Mouse (Mus musculus) liver, embryonic 15.5 days (tissue): ENCODE data around the gene Oaz2. TPM values are rescaled to one million over a fixed set of nuclear protein-coding genes. Genes with fewer than 3 reads are reported as not detected.
"Not testable (repeated sequence)": the region's sequence is repeated elsewhere in the genome, so short reads cannot be mapped to it uniquely, and the experiment has no call there.

Experiments
- ATAC-seq: fragments of 200-750 bp; cut with Nextera tagmentation; 2 replicates; pipeline ENCODE4 v1.8.0; 2017; ENCODE audit warnings: moderate number of reproducible peaks, mild to moderate bottlenecking, moderate library complexity; ENCODE audit not compliant: insufficient read depth
- H3K27ac ChIP-seq: fragments of 300-500 bp; sonication (generic); replicated peaks from 2 replicates; pipeline ENCODE4 v1.5.1; 2015; ENCODE audit warnings: mild to moderate bottlenecking, inconsistent platforms
- H3K27me3 ChIP-seq: fragments of 300-500 bp; sonication (generic); 2 replicates; pipeline ENCODE4 v1.6.1; 2015; ENCODE audit warnings: mild to moderate bottlenecking, inconsistent platforms
- H3K36me3 ChIP-seq: fragments of 300-500 bp; sonication (generic); replicated peaks from 2 replicates; pipeline ENCODE4 v1.6.1; 2015; ENCODE audit warnings: moderate library complexity, mild to moderate bottlenecking, inconsistent platforms
- H3K4me1 ChIP-seq: fragments of 300-500 bp; sonication (generic); replicated peaks from 2 replicates; pipeline ENCODE4 v1.6.1; 2015; ENCODE audit warnings: inconsistent platforms
- H3K4me2 ChIP-seq: fragments of 300-500 bp; sonication (generic); 2 replicates; pipeline ENCODE4 v1.6.1; 2015; ENCODE audit warnings: moderate library complexity, mild to moderate bottlenecking, inconsistent platforms
- H3K4me3 ChIP-seq: fragments of 300-500 bp; sonication (generic); replicated peaks from 2 replicates; pipeline ENCODE4 v1.5.1; 2015; ENCODE audit warnings: mild to moderate bottlenecking, inconsistent platforms
- H3K9ac ChIP-seq: fragments of 300-500 bp; sonication (generic); 2 replicates; pipeline ENCODE4 v1.6.1; 2015; ENCODE audit warnings: moderate library complexity, mild to moderate bottlenecking, inconsistent platforms
- H3K9me3 ChIP-seq: fragments of 300-500 bp; sonication (generic); replicated peaks from 2 replicates; pipeline ENCODE4 v1.6.1; 2016; ENCODE audit warnings: inconsistent platforms
- WGBS: fragments of 180-500 bp; shearing (Covaris S2); methylation state at CpG from one replicate; pipeline ENCODE4 v1.1.7; 2015; ENCODE audit warnings: mixed read lengths; ENCODE audit not compliant: insufficient replicate concordance; 5-methylcytosine and 5-hydroxymethylcytosine counted together
- polyA plus RNA-seq: library from polyadenylated mRNA; unstranded; fragments of >200 nt; fragmentation: Nextera tagmentation; extraction: Ambion mirVana; gene quantifications from 2 replicates; pipeline ENCODE4 v1.2.1, GENCODE M21; 2015

The Oaz2 gene
- polyA plus RNA-seq, 1 experiment from 2014 or later, result 51.7 TPM

GRCm38 (mm10) chr9:65635766-65636165, 32.0 kb upstream of the Oaz2 start:
- Histone ChIP-seq H3K36me3 (no peaks in the 10 kb centered on the region), H3K4me2 (no peak overlapping the region), H3K27me3 (peaks cover 40% of the 10 kb centered on the region), H3K9ac (no peak overlapping the region), H3K4me1 (no peaks in the 10 kb centered on the region), H3K9me3 (no peaks in the 10 kb centered on the region), H3K27ac (no peak overlapping the region), H3K4me3 (no peak overlapping the region)
- ATAC-seq, result no peak
- 53% methylated on average over 1 of the region's 1 CpGs for WGBS

DNA sequence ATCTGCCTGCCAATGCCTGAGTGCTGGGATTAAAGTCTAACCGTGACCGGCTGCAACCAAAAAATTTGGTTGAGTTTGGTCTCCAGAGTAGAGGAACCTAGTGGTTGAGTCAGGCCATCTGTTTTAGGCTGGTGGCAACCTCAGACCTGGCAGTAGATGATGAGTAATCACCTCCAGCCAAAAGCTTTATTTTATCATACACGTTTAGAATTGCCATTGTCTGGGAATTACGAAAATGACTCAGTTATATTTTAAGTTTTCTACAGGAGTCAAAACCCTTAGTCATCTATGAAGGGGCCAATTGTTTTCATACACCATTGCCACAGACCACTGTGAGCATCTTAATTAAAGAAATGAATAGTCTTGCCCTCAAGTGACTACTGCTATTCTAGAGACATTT, 30.9 kb upstream of the Oaz2 start:
- no peaks in the 10 kb centered on the region for H3K36me3 ChIP-seq
- no peaks in the 10 kb centered on the region for H3K4me1 ChIP-seq
- no peak overlapping the region for H3K4me2 ChIP-seq
- no peak overlapping the region for H3K4me3 ChIP-seq
- 62% methylated on average over 4 of the region's 4 CpGs for WGBS
- no peaks in the 10 kb centered on the region for H3K9me3 ChIP-seq
- H3K27me3 ChIP-seq, result peaks cover 36% of the 10 kb centered on the region
- H3K27ac ChIP-seq, result no peak overlapping the region
- H3K9ac ChIP-seq, result no peak overlapping the region
- no peak for ATAC-seq

GRCm38 (mm10) chr9:65639065-65639464, 28.7 kb upstream of the Oaz2 start:
- WGBS, result 60% methylated on average over 5 of the region's 5 CpGs
- H3K9me3 ChIP-seq, result no peaks in the 10 kb centered on the region
- H3K27me3 ChIP-seq, result peaks cover 16% of the 10 kb centered on the region; the same call in 1 of the 2 replicates
- H3K4me3 ChIP-seq, result no peak overlapping the region
- H3K4me2 ChIP-seq, result no peak overlapping the region
- no peak overlapping the region for H3K9ac ChIP-seq
- no peaks in the 10 kb centered on the region for H3K36me3 ChIP-seq
- no peak overlapping the region for H3K27ac ChIP-seq
- no peaks in the 10 kb centered on the region for H3K4me1 ChIP-seq
- ATAC-seq, result no peak

DNA sequence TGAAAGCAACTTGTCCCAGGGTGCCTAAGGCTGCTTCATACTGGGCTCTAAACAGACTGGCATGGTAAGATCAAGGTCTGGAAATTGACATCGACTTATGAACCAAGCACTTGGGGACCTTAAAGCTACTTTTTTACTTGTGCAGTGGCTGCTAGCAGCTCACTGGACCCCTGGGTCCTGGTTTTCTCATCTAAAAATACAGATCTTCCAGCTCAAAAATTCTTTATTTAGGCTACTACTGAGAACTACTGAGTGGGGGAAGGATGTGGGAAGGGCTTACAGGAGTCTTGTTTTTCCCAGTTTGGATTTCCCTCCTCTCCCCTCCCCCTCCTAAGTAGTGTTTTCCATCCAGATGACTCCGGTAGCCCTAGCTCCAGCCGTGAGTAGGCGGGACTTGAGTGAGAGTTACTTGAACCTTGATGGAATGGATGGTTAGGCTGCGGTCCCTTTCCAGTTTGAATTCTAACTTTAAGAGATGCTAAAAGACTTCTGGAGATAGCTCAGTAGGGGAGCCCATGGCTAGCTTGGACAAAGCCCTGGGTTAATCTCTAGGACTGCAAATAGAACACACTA, 26.9 kb upstream of the Oaz2 start:
- ATAC-seq, result no peak
- WGBS, result 29% methylated on average over 5 of the region's 5 CpGs
- no peak overlapping the region for H3K27ac ChIP-seq
- peaks cover 13% of the 10 kb centered on the region; the same call in 1 of the 2 replicates for H3K27me3 ChIP-seq
- no peaks in the 10 kb centered on the region for H3K36me3 ChIP-seq
- H3K4me3 ChIP-seq, result no peak overlapping the region
- no peak overlapping the region for H3K9ac ChIP-seq
- H3K4me1 ChIP-seq, result no peaks in the 10 kb centered on the region
- H3K4me2 ChIP-seq, result no peak overlapping the region
- H3K9me3 ChIP-seq, result no peaks in the 10 kb centered on the region

- H3K4me1 ChIP-seq, result no peaks in the 10 kb centered on the region
- no peak overlapping the region for H3K4me3 ChIP-seq
- no peaks in the 10 kb centered on the region for H3K36me3 ChIP-seq
- no peak overlapping the region for H3K27ac ChIP-seq
- peaks cover 13% of the 10 kb centered on the region; the same call in 1 of the 2 replicates for H3K27me3 ChIP-seq
- H3K9me3 ChIP-seq, result no peaks in the 10 kb centered on the region
- no peak for ATAC-seq
- H3K4me2 ChIP-seq, result no peak overlapping the region
- whole genome bisulfite sequencing, result 31% methylated on average over 12 of the region's 12 CpGs
- no peak overlapping the region for H3K9ac ChIP-seq
These were observed 26.3 kb upstream of the Oaz2 start for GRCm38 (mm10) chr9:65641446-65642052.

- no peak overlapping the region for H3K4me2 ChIP-seq
- H3K4me3 ChIP-seq, result no peak overlapping the region
- H3K36me3 ChIP-seq, result no peaks in the 10 kb centered on the region
- no peaks in the 10 kb centered on the region for H3K9me3 ChIP-seq
- no peak overlapping the region for H3K27ac ChIP-seq
- H3K27me3 ChIP-seq, result peaks cover 13% of the 10 kb centered on the region; the same call in 1 of the 2 replicates
- no peak for ATAC-seq
- no peak overlapping the region for H3K9ac ChIP-seq
- no peaks in the 10 kb centered on the region for H3K4me1 ChIP-seq
These were observed 25.3 kb upstream of the Oaz2 start for GRCm38 (mm10) chr9:65642546-65642945.

DNA sequence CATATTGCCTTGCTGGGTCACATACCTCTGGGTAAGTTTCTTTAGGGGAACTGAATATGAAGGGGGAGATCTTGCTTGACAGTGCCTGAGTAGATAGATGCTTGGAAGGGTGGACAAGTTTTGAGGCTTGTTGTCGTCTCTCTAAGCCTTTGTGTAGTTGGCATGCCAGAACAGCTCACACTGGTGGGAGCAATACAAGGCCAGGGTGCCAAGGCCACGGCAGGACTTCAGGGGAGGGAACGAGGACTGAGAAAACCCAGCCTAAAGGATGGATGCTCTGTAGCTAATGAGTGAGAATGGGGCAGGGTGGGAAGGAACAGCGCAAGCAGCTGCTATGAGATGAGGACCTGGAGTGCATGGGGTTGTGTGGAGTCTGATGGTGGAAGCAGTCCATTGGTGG, 22.8 kb upstream of the Oaz2 start:
- no peak overlapping the region for H3K4me3 ChIP-seq
- no peak overlapping the region for H3K27ac ChIP-seq
- no peaks in the 10 kb centered on the region for H3K9me3 ChIP-seq
- H3K4me2 ChIP-seq, result no peak overlapping the region
- no peaks in the 10 kb centered on the region for H3K4me1 ChIP-seq
- H3K9ac ChIP-seq, result no peak overlapping the region
- no peak for ATAC-seq
- H3K36me3 ChIP-seq, result no peaks in the 10 kb centered on the region
- WGBS, result 65% methylated on average over 4 of the region's 4 CpGs
- H3K27me3 ChIP-seq, result 0 out of 2 replicates have a peak, but pooled peaks cover 13% of the 10 kb centered on the region

GRCm38 (mm10) chr9:65645984-65646383, 21.8 kb upstream of the Oaz2 start:
- Histone ChIP-seq H3K9me3 (no peaks in the 10 kb centered on the region), H3K4me2 (no peak overlapping the region), H3K4me1 (no peaks in the 10 kb centered on the region), H3K36me3 (no peaks in the 10 kb centered on the region), H3K4me3 (no peak overlapping the region), H3K27ac (no peak overlapping the region), H3K27me3 (0 out of 2 replicates have a peak, but pooled peaks cover 6% of the 10 kb centered on the region), H3K9ac (no peak overlapping the region)
- 32% methylated on average over 3 of the region's 3 CpGs for WGBS
- no peak for ATAC-seq

GRCm38 (mm10) chr9:65646782-65647181, 21.0 kb upstream of the Oaz2 start:
- Histone ChIP-seq H3K27me3 (0 out of 2 replicates have a peak, but pooled peaks cover 3% of the 10 kb centered on the region), H3K9me3 (no peaks in the 10 kb centered on the region), H3K27ac (no peak overlapping the region), H3K9ac (no peak overlapping the region), H3K4me2 (no peak overlapping the region), H3K36me3 (no peaks in the 10 kb centered on the region), H3K4me1 (no peaks in the 10 kb centered on the region), H3K4me3 (no peak overlapping the region)
- no peak for ATAC-seq
- 50% methylated on average over 2 of the region's 2 CpGs for WGBS

- H3K4me2 ChIP-seq, result no peak overlapping the region
- no peak for ATAC-seq
- 78% methylated on average over 13 of the region's 13 CpGs for WGBS
These were observed 19.1 kb upstream of the Oaz2 start for GRCm38 (mm10) chr9:65648730-65649129.

GRCm38 (mm10) chr9:65649997-65650396, 17.8 kb upstream of the Oaz2 start:
- WGBS, result 12% methylated on average over 1 of the region's 1 CpGs
- no peak overlapping the region for H3K27ac ChIP-seq
- H3K36me3 ChIP-seq, result no peaks in the 10 kb centered on the region
- no peak overlapping the region for H3K4me2 ChIP-seq
- H3K4me1 ChIP-seq, result peaks cover 2% of the 10 kb centered on the region; the same call in 1 of the 2 replicates
- no peaks in the 10 kb centered on the region for H3K27me3 ChIP-seq
- H3K9ac ChIP-seq, result no peak overlapping the region
- no peaks in the 10 kb centered on the region for H3K9me3 ChIP-seq
- no peak for ATAC-seq
- no peak overlapping the region for H3K4me3 ChIP-seq

More at GRCm38 (mm10) chr9:65648730-65649129, 19.1 kb upstream of the Oaz2 start:
- Histone ChIP-seq H3K27me3 (no peaks in the 10 kb centered on the region), H3K9me3 (no peaks in the 10 kb centered on the region), H3K4me3 (no peak overlapping the region), H3K27ac (no peak overlapping the region), H3K4me1 (no peaks in the 10 kb centered on the region), H3K36me3 (no peaks in the 10 kb centered on the region), H3K9ac (no peak overlapping the region)

DNA sequence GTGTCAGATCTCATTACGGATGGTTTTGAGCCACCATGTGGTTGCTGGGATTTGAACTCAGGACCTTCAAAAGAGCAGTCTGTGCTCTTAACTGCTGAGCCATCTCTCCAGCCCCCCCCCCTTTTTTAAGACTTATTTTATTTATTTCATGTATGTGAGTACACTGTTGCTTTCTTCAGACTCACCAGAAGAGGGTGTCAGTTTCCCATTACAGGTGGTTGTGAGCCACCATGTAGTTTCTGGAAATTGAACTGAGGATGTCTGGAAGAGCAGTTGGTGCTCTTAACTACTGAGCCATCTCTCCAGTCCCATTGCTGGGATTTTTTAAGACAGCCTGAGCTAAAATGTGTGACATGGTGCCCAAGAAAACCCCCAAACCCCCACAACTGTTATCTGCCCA, 15.8 kb upstream of the Oaz2 start:
- WGBS, result 64% methylated on average over 1 of the region's 1 CpGs
- not testable (repeated sequence) for H3K4me2 ChIP-seq, H3K9me3 ChIP-seq, H3K4me1 ChIP-seq, H3K27me3 ChIP-seq, H3K27ac ChIP-seq, H3K36me3 ChIP-seq, ATAC-seq, H3K9ac ChIP-seq, H3K4me3 ChIP-seq
